Mouse (Mus musculus) inflammation-experienced regulatory T-cells, adult 6 months (primary cell): ENCODE measurements around the gene BC049762. TPM values are rescaled to one million over a fixed set of nuclear protein-coding genes. Genes with fewer than 3 reads are reported as not detected.

Experiments
- ATAC-seq: one replicate; pipeline ENCODE4 v1.8.0; 2017
- polyA plus RNA-seq, 3 experiments: library from polyadenylated mRNA; unstranded; fragments of 100-300 nt; shearing (Covaris generic); gene quantifications; one replicate each; pipeline ENCODE4 v1.2.1; 2017

BC049762 gene
- polyA plus RNA-seq, 3 experiments from 2014 or later: not detected

GRCm38 (mm10) chr11:51214021-51214420, 48.8 kb downstream of the BC049762 start:
- ATAC-seq: no peak

GRCm38 (mm10) chr11:51211426-51211825, 51.4 kb downstream of the BC049762 start:
- ATAC-seq: no peak

- no peak for ATAC-seq
Measured at GRCm38 (mm10) chr11:51207758-51208157, 55.1 kb downstream of the BC049762 start.

Other genes starting within 250 kb of the BC049762 start
- gene Olfr54, start 248.8 kb downstream of the BC049762 start, polyA plus RNA-seq: not detected
- not detected for gene Olfr1375, start 214.9 kb downstream of the BC049762 start, polyA plus RNA-seq
- gene Zfp354a, start 203.8 kb downstream of the BC049762 start, polyA plus RNA-seq: not detected
- gene Gm12569, start 42.6 kb downstream of the BC049762 start, polyA plus RNA-seq: not detected
- 100 to 1,000 TPM; 168 to 272 (median 187) TPM for gene Clk4, start 1.3 kb downstream of the BC049762 start, polyA plus RNA-seq
- gene Col23a1, start 26.9 kb upstream of the BC049762 start, polyA plus RNA-seq: under 1 TPM; 0.30 to 0.87 (median 0.86) TPM